Mouse (Mus musculus): ENCODE results near the gene Ankrd11.
"Not testable (repeated sequence)": the region's sequence is repeated elsewhere in the genome, so short reads cannot be mapped to it uniquely, and the experiment has no call there.

Gene Ankrd11

GRCm38 (mm10) chr8:123042158-123042973 is at the start of gene Ankrd11:
Gene Ankrd11 (minus strand): TSS chr8:123042277.
- DNase-seq (ENCODE audit: low spot score), result peak; percentile 100

- no peak for DNase-seq (ENCODE audit: low spot score)
Measured at GRCm38 (mm10) chr8:123087289-123087688, 45.2 kb upstream of the Ankrd11 start.

- DNase-seq (ENCODE audit: low spot score), result no peak
Measured at GRCm38 (mm10) chr8:123083610-123084009, 41.5 kb upstream of the Ankrd11 start.

- no peak for DNase-seq (ENCODE audit: low spot score)
Measured at GRCm38 (mm10) chr8:123082993-123083392, 40.9 kb upstream of the Ankrd11 start.

GRCm38 (mm10) chr8:123077213-123077612 is 35.1 kb upstream of the Ankrd11 start:
- DNase-seq (ENCODE audit: low spot score), result no peak

- no peak for DNase-seq (ENCODE audit: low spot score)
Measured at GRCm38 (mm10) chr8:123071176-123071575, 29.1 kb upstream of the Ankrd11 start.

- no peak for DNase-seq (ENCODE audit: low spot score)
Measured at GRCm38 (mm10) chr8:123066101-123066683, 24.1 kb upstream of the Ankrd11 start.

- peak; percentile 94 for DNase-seq (ENCODE audit: low spot score)
Measured at GRCm38 (mm10) chr8:123065214-123066100, 23.4 kb upstream of the Ankrd11 start.

- DNase-seq (ENCODE audit: low spot score), result no peak
Measured at GRCm38 (mm10) chr8:123064809-123065213, 22.7 kb upstream of the Ankrd11 start.

- DNase-seq (ENCODE audit: low spot score), result no peak
Measured at GRCm38 (mm10) chr8:123064072-123064471, 22.0 kb upstream of the Ankrd11 start.

- DNase-seq (ENCODE audit: low spot score), result no peak
Measured at GRCm38 (mm10) chr8:123062721-123063120, 20.6 kb upstream of the Ankrd11 start, which contains the start of gene Spg7. Gene Spg7 (plus strand): TSS chr8:123062942.

GRCm38 (mm10) chr8:123051458-123051857 is 9.4 kb upstream of the Ankrd11 start:
- peak; percentile 69 for DNase-seq (ENCODE audit: low spot score)

- no peak for DNase-seq (ENCODE audit: low spot score)
Measured at GRCm38 (mm10) chr8:123048402-123048801, 6.3 kb upstream of the Ankrd11 start.

GRCm38 (mm10) chr8:123047827-123048226 is 5.8 kb upstream of the Ankrd11 start:
- DNase-seq (ENCODE audit: low spot score), result no peak

GRCm38 (mm10) chr8:123046706-123047105 is 4.6 kb upstream of the Ankrd11 start:
- no peak for DNase-seq (ENCODE audit: low spot score)

- DNase-seq (ENCODE audit: low spot score), result not testable (repeated sequence)
Measured at GRCm38 (mm10) chr8:123044743-123045425, 2.8 kb upstream of the Ankrd11 start.

- no peak for DNase-seq (ENCODE audit: low spot score)
Measured at GRCm38 (mm10) chr8:123043941-123044340, 1.9 kb upstream of the Ankrd11 start.

GRCm38 (mm10) chr8:123042974-123043625 is 1.0 kb upstream of the Ankrd11 start:
- no peak for DNase-seq (ENCODE audit: low spot score)

- no peak for DNase-seq (ENCODE audit: low spot score)
Measured at GRCm38 (mm10) chr8:123041774-123042105, 337 bp downstream of the Ankrd11 start.

GRCm38 (mm10) chr8:123041008-123041773 is 886 bp downstream of the Ankrd11 start:
- DNase-seq (ENCODE audit: low spot score), result peak; percentile 86

Data from T-cell, adult 2 months (primary cell).